Mouse (Mus musculus): ENCODE measurements around the gene Abtb2. TPM values are rescaled to one million over a fixed set of nuclear protein-coding genes. Genes with fewer than 3 reads are reported as not detected.

Gene Abtb2
- polyA plus RNA-seq, 1 experiment from 2014 or later = 4.4 TPM

DNA sequence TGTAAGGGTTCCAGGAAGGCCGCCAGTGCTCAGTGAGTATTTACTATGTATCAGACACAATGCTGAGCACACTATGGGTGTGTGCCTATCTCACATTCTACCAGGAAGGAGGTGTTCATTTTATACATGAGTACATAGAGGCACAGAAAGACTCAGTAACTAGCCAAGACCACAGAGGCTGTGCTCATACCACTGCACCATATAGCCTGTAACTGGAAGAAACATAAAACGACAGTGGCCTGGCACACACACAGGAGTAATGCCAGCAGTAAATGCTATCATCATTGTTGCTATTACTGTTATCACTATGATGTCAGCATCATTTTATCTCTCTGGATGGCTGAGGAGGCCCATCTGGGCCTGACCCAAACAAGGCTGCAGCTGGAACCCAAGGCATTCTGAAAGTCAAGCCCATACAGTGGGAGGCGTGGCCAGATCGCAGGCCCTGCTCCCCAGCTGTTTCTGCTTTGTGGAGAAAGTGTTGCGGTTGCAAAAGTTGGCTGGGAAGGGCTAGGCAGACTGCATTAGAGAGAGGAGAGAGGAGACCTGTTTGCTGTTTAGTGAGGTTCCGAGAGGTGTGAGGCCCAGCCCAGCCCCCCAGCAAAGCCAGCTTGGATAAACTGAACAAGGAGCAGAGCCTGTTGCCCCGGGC is 118.9 kb downstream of the Abtb2 start:
- peak overlapping the region; percentile 57; the same call in 1 of the 2 replicates for H3K27ac ChIP-seq (ENCODE audit: low read depth)
- H3K36me3 ChIP-seq (ENCODE audit: control insufficient read depth, insufficient read depth, low read length) = no peaks in the 10 kb centered on the region
- no peak for DNase-seq (ENCODE audit: low spot score)
- WGBS = 59% methylated on average over 7 of the region's 7 CpGs
- H3K27me3 ChIP-seq (replicated peaks; ENCODE audit: control insufficient read depth, insufficient read depth, low read length) = no peaks in the 10 kb centered on the region
- H3K4me2 ChIP-seq (ENCODE audit: low read length) = no peak overlapping the region
- H3K4me3 ChIP-seq (ENCODE audit: low read depth, low read length) = no peak overlapping the region
- H3K4me1 ChIP-seq (replicated peaks; ENCODE audit: control insufficient read depth, insufficient read depth, low read length) = peaks cover 6% of the 10 kb centered on the region; the same call in 1 of the 2 replicates
- ATAC-seq (replicated peaks; ENCODE audit: low FRiP score, low TSS enrichment, low read depth) = peak; percentile 62; the same call in 1 of the 2 replicates
- no peak overlapping the region for H3K9ac ChIP-seq (ENCODE audit: low read length)
- H3K9me3 ChIP-seq (ENCODE audit: control insufficient read depth, low read length) = no peaks in the 10 kb centered on the region

DNA sequence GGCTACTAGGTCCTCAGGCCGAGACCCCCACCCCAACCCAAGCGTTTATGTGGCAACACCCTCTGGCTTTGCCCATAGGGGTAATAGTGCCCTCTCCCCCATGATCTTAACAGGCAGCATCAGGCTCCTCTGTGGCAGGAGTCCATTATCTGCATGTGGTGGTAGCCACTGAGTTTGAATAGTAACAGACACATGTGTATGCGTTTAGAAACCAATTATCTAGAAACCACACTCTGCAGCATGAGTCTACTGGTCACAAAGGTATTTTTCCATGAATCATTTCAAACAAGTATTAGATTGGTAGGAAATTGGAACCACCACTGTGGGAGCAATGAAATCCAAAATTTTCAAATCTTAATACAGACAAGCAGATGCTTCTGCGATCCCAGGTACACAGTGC is 119.5 kb downstream of the Abtb2 start:
- Histone ChIP-seq H3K27ac (ENCODE audit: low read depth) (peak overlapping the region; percentile 57; the same call in 1 of the 2 replicates), H3K9me3 (ENCODE audit: control insufficient read depth, low read length) (no peaks in the 10 kb centered on the region), H3K27me3 (replicated peaks; ENCODE audit: control insufficient read depth, insufficient read depth, low read length) (no peaks in the 10 kb centered on the region), H3K4me1 (replicated peaks; ENCODE audit: control insufficient read depth, insufficient read depth, low read length) (peaks cover 10% of the 10 kb centered on the region; the same call in 1 of the 2 replicates), H3K36me3 (ENCODE audit: control insufficient read depth, insufficient read depth, low read length) (no peaks in the 10 kb centered on the region), H3K4me2 (ENCODE audit: low read length) (no peak overlapping the region), H3K9ac (ENCODE audit: low read length) (no peak overlapping the region), H3K4me3 (ENCODE audit: low read depth, low read length) (no peak overlapping the region)
- WGBS = 86% methylated on average over 4 of the region's 4 CpGs
- no peak for ATAC-seq (replicated peaks; ENCODE audit: low FRiP score, low TSS enrichment, low read depth)
- no peak for DNase-seq (ENCODE audit: low spot score)

DNA sequence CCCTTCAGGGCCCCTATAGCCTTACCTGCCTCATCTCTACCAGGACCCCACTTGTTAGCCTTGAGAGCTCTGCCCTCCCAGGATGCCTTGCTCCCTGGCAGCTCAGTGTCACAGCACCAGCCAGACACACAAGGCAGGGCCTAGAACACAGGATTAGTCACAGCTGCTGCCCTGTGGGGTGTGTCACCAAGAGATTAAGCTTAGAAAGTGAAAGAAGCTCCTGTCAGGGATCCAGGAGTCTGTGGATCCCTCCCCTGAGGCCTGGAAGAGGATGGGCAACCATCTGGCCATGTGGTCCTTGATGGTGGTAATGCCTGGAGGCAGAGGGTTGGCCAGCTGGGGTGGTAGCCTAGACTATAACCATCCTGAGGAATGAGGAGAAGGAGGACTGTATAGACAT is 121.0 kb downstream of the Abtb2 start:
- no peak overlapping the region for H3K4me2 ChIP-seq (ENCODE audit: low read length)
- ATAC-seq (replicated peaks; ENCODE audit: low FRiP score, low TSS enrichment, low read depth) (no peak), DNase-seq (ENCODE audit: low spot score) (no peak)
- no peak overlapping the region for H3K27ac ChIP-seq (ENCODE audit: low read depth)
- H3K36me3 ChIP-seq (ENCODE audit: control insufficient read depth, insufficient read depth, low read length) = no peaks in the 10 kb centered on the region
- no peak overlapping the region for H3K4me3 ChIP-seq (ENCODE audit: low read depth, low read length)
- no peaks in the 10 kb centered on the region for H3K27me3 ChIP-seq (replicated peaks; ENCODE audit: control insufficient read depth, insufficient read depth, low read length)
- H3K9me3 ChIP-seq (ENCODE audit: control insufficient read depth, low read length) = no peaks in the 10 kb centered on the region
- H3K9ac ChIP-seq (ENCODE audit: low read length) = no peak overlapping the region
- H3K4me1 ChIP-seq (replicated peaks; ENCODE audit: control insufficient read depth, insufficient read depth, low read length) = peaks cover 10% of the 10 kb centered on the region; the same call in 1 of the 2 replicates

DNA sequence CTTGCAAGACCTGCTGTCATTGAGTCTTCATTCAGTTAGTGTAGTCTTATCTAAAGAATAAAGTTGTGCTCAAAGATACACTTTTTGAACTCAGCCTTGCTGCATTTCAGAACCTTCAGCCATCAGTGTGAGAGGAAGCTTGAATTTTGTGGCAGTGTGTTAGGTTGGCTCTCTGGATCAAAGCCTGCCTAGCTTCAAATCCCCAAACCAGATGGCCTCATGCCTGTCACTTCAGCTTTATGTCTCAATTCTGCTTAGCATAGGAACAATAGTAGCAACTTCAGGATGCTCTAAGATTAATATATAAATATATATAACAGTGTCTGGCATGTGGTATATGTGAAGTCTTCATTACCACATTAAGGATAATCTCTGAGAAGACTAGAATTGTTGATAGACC is 121.8 kb downstream of the Abtb2 start:
- DNase-seq (ENCODE audit: low spot score) (no peak), ATAC-seq (replicated peaks; ENCODE audit: low FRiP score, low TSS enrichment, low read depth) (no peak)
- H3K27me3 ChIP-seq (replicated peaks; ENCODE audit: control insufficient read depth, insufficient read depth, low read length) = no peaks in the 10 kb centered on the region

DNA sequence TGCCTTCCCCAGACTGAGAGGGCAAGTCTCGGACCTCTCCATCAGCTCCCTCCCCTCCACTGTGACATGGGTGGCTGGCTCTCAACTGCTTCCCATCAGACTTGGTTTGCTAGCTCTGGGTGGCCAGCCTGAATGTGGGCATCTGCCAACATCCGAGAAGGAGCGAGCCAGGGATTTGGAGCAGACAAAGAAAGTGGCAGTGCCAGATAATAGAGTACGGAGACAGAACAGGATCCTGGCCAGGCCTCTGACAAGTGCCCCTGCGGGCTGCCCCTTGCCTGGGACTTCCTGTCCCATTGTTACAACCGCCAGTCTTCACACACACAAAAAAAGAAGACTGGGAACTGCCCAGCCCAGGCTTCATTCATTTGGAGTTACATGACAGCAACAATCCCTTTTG is 124.3 kb downstream of the Abtb2 start:
- Histone ChIP-seq H3K27ac (ENCODE audit: low read depth) (peak overlapping the region; percentile 22; the same call in 1 of the 2 replicates), H3K9me3 (ENCODE audit: control insufficient read depth, low read length) (no peaks in the 10 kb centered on the region), H3K36me3 (ENCODE audit: control insufficient read depth, insufficient read depth, low read length) (no peaks in the 10 kb centered on the region), H3K4me3 (ENCODE audit: low read depth, low read length) (no peak overlapping the region), H3K9ac (ENCODE audit: low read length) (no peak overlapping the region), H3K4me2 (ENCODE audit: low read length) (no peak overlapping the region), H3K4me1 (replicated peaks; ENCODE audit: control insufficient read depth, insufficient read depth, low read length) (peaks cover 5% of the 10 kb centered on the region; the same call in 1 of the 2 replicates), H3K27me3 (replicated peaks; ENCODE audit: control insufficient read depth, insufficient read depth, low read length) (no peaks in the 10 kb centered on the region)
- DNase-seq (ENCODE audit: low spot score) (no peak), ATAC-seq (replicated peaks; ENCODE audit: low FRiP score, low TSS enrichment, low read depth) (no peak)
- WGBS = 55% methylated on average over 6 of the region's 6 CpGs

More for the DNA sequence above, 121.8 kb downstream of the Abtb2 start:
- H3K4me2 ChIP-seq (ENCODE audit: low read length) = no peak overlapping the region
- H3K36me3 ChIP-seq (ENCODE audit: control insufficient read depth, insufficient read depth, low read length) = no peaks in the 10 kb centered on the region
- H3K27ac ChIP-seq (ENCODE audit: low read depth) = no peak overlapping the region
- H3K4me3 ChIP-seq (ENCODE audit: low read depth, low read length) = no peak overlapping the region
- peaks cover 10% of the 10 kb centered on the region; the same call in 1 of the 2 replicates for H3K4me1 ChIP-seq (replicated peaks; ENCODE audit: control insufficient read depth, insufficient read depth, low read length)
- no peaks in the 10 kb centered on the region for H3K9me3 ChIP-seq (ENCODE audit: control insufficient read depth, low read length)
- no peak overlapping the region for H3K9ac ChIP-seq (ENCODE audit: low read length)

DNA sequence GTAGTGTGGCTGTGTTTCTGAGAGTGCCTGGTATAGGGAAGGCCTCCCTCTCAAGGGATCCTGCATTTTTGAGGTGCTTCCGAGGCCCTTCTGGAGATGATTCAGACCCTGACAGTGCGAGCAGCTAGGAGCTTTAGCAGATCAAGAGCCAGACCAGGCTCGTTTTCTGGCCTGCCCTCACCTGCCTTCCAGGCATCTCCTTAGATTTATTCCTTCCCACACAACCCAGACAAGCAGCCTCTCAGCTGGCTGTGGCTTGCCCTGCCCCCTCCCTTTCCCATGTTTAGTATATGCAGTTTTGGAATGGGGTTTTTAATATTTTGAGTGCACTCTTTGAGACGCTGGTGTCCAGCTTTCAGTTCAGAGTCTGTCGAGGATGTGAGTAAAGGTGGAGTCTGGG is 124.7 kb downstream of the Abtb2 start:
- Histone ChIP-seq H3K4me2 (ENCODE audit: low read length) (no peak overlapping the region), H3K4me3 (ENCODE audit: low read depth, low read length) (no peak overlapping the region), H3K27me3 (replicated peaks; ENCODE audit: control insufficient read depth, insufficient read depth, low read length) (no peaks in the 10 kb centered on the region), H3K36me3 (ENCODE audit: control insufficient read depth, insufficient read depth, low read length) (no peaks in the 10 kb centered on the region), H3K9me3 (ENCODE audit: control insufficient read depth, low read length) (no peaks in the 10 kb centered on the region), H3K27ac (ENCODE audit: low read depth) (peak overlapping the region; percentile 22; the same call in 1 of the 2 replicates), H3K9ac (ENCODE audit: low read length) (no peak overlapping the region), H3K4me1 (replicated peaks; ENCODE audit: control insufficient read depth, insufficient read depth, low read length) (peaks cover 4% of the 10 kb centered on the region; the same call in 1 of the 2 replicates)
- no peak for DNase-seq (ENCODE audit: low spot score)
- 32% methylated on average over 5 of the region's 5 CpGs for WGBS
- ATAC-seq (replicated peaks; ENCODE audit: low FRiP score, low TSS enrichment, low read depth) = 0 out of 2 replicates have a peak, but pooled peaks have one; percentile 40

DNA sequence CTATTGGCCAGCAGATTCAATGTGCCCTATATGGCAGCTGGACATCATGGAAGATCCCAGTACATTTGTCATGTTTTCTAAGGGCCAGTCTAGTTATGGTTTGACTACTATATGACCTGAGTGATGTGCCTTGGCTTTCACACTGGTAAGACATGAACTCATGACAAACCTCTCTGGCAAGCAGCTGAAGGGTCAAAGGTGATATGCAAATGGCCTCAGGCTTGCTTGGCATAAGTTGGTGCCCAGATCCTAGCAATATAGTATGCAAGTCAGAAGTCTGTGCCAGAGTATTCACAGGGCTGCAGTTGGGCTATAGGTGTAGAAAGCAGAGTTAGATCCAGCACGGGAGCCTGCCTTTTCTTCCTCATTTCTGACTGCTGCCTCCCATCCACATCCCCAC is 125.2 kb downstream of the Abtb2 start:
- Histone ChIP-seq H3K4me1 (replicated peaks; ENCODE audit: control insufficient read depth, insufficient read depth, low read length) (peaks cover 6% of the 10 kb centered on the region; the same call in 1 of the 2 replicates), H3K9ac (ENCODE audit: low read length) (no peak overlapping the region), H3K4me2 (ENCODE audit: low read length) (no peak overlapping the region), H3K36me3 (ENCODE audit: control insufficient read depth, insufficient read depth, low read length) (no peaks in the 10 kb centered on the region), H3K4me3 (ENCODE audit: low read depth, low read length) (no peak overlapping the region), H3K27ac (ENCODE audit: low read depth) (no peak overlapping the region), H3K27me3 (replicated peaks; ENCODE audit: control insufficient read depth, insufficient read depth, low read length) (no peaks in the 10 kb centered on the region), H3K9me3 (ENCODE audit: control insufficient read depth, low read length) (no peaks in the 10 kb centered on the region)
- DNase-seq (ENCODE audit: low spot score) (no peak), ATAC-seq (replicated peaks; ENCODE audit: low FRiP score, low TSS enrichment, low read depth) (no peak)
- 60% methylated on average over 1 of the region's 1 CpGs for WGBS

DNA sequence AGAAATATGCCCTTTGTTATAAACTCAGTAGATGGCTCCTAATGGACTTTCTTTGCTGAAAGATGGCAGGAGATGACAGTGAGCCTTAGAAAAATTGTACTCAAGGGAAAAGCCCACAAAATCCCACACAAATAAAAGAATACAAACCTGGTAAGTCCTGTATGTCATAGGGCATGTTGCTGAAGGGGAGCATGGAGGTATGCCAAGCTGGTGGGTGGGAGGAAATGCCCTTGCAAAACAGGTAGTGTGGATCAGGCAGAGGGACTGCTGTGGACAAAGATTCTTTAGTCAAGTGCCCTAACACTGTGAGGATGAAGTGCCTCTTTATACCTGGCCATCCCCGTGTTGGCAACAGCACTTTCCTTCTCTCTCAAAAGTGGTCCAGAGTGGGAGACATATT is 126.7 kb downstream of the Abtb2 start:
- Histone ChIP-seq H3K9ac (ENCODE audit: low read length) (no peak overlapping the region), H3K27me3 (replicated peaks; ENCODE audit: control insufficient read depth, insufficient read depth, low read length) (no peaks in the 10 kb centered on the region), H3K27ac (ENCODE audit: low read depth) (no peak overlapping the region), H3K4me3 (ENCODE audit: low read depth, low read length) (no peak overlapping the region), H3K4me1 (replicated peaks; ENCODE audit: control insufficient read depth, insufficient read depth, low read length) (peaks cover 6% of the 10 kb centered on the region; the same call in 1 of the 2 replicates), H3K36me3 (ENCODE audit: control insufficient read depth, insufficient read depth, low read length) (no peaks in the 10 kb centered on the region), H3K4me2 (ENCODE audit: low read length) (no peak overlapping the region), H3K9me3 (ENCODE audit: control insufficient read depth, low read length) (no peaks in the 10 kb centered on the region)
- 88% methylated on average over 1 of the region's 1 CpGs for WGBS
- no peak for DNase-seq (ENCODE audit: low spot score)
- no peak for ATAC-seq (replicated peaks; ENCODE audit: low FRiP score, low TSS enrichment, low read depth)
